8 mouse cellular contexts compared by ENCODE assay signal in genomic region chr7:121975031-121975430, GRCm38 (mm10). TPM values are rescaled to one million over a fixed set of nuclear protein-coding genes. Genes with fewer than 3 reads are reported as not detected.
A peak's percentile ranks its signal among the peaks of the same experiment; 100 is the strongest.
DNase-seq lines count a peak whose midpoint lies in the region; ATAC-seq and TF ChIP-seq lines count a peak whose summit lies in the region.
"Had no signal": no experiment of that assay in that cellular context is flagged by ENCODE, and none has a peak within 500 bp of the region (broad histone marks: within the 10 kb centered on the region; RNA-seq: fewer than 3 reads in every experiment).

No protein-coding gene starts in this region.

- DNase-seq in layer of hippocampus, adult 2 months (ENCODE audit: low spot score in 2 of 2) = peak in 1 of 2 experiments; percentile 55
- DNase-seq in layer of hippocampus, adult 8-10 months (ENCODE audit: low spot score in 2 of 2) = no peak
- DNase-seq in G1E (ENCODE audit: low spot score) = no peak
- peak; percentile 75 for DNase-seq in brain, adult 2 months (ENCODE audit: low read depth, low spot score)
- DNase-seq in forelimb bud, embryonic 11.5 days (ENCODE audit: low read depth, low spot score) = peak; percentile 49
- DNase-seq in liver, embryonic 11.5 days (ENCODE audit: low spot score) = no peak
- peak; percentile 58 to 67 for DNase-seq in right cerebral cortex, adult 2 months (ENCODE audit: low spot score in 2 of 2)

- peak; percentile 42; the same call in 1 of the 2 replicates for ATAC-seq in G1E (ENCODE audit: extremely low read depth, insufficient number of reproducible peaks, low FRiP score, poor library complexity, severe bottlenecking)
- 0 out of 2 replicates have a peak, but pooled peaks have one; percentile 32 for ATAC-seq in liver, embryonic 11.5 days (replicated peaks; ENCODE audit: low FRiP score)

- peaks cover 18% of the 10 kb centered on the region for H3K4me1 ChIP-seq in G1E (ENCODE audit: insufficient read depth, low read depth, low read length)
- H3K4me1 ChIP-seq in liver, embryonic 11.5 days (replicated peaks; ENCODE audit: control insufficient read depth, insufficient read depth, low read length) = 0 out of 2 replicates have a peak, but pooled peaks cover 3% of the 10 kb centered on the region

- no peak overlapping the region for H3K4me3 ChIP-seq in layer of hippocampus, adult 2 months
- no peak overlapping the region for H3K4me3 ChIP-seq in G1E (ENCODE audit: low read depth, low read length)
- no peak overlapping the region for H3K4me3 ChIP-seq in liver, embryonic 11.5 days (ENCODE audit: low read depth, low read length)
- H3K4me3 ChIP-seq: megakaryocyte, embryonic 14.5 days had no signal

- H3K27ac ChIP-seq in layer of hippocampus, adult 2 months = no peak overlapping the region
- no peak overlapping the region for H3K27ac ChIP-seq in liver, embryonic 11.5 days (ENCODE audit: low read depth, low read length)

- 53% methylated on average over 4 of the region's 4 CpGs for WGBS in liver, embryonic 11.5 days

- peak; percentile 83 for TF ChIP-seq CTCF in layer of hippocampus, adult 2 months (conservative IDR thresholded peaks at IDR 0.05)
- peak; percentile 64 for TF ChIP-seq CTCF in G1E (IDR thresholded peaks at IDR 0.05; ENCODE audit: low read depth, low read length)

- H3K4me2 ChIP-seq in liver, embryonic 11.5 days = no peak overlapping the region

- H3K9me3 ChIP-seq in G1E (replicated peaks) = no peaks in the 10 kb centered on the region
- no peaks in the 10 kb centered on the region for H3K9me3 ChIP-seq in liver, embryonic 11.5 days (ENCODE audit: control insufficient read depth, low read length)
- H3K9me3 ChIP-seq: megakaryocyte, embryonic 14.5 days had no signal

- H3K36me3 ChIP-seq in G1E (replicated peaks) = peaks cover 95% of the 10 kb centered on the region
- H3K36me3 ChIP-seq in liver, embryonic 11.5 days (ENCODE audit: control insufficient read depth, insufficient read depth, low read length) = peaks cover 6% of the 10 kb centered on the region

- H3K27me3 ChIP-seq in G1E (ENCODE audit: insufficient read depth, low read length) = no peaks in the 10 kb centered on the region
- H3K27me3 ChIP-seq in liver, embryonic 11.5 days (replicated peaks; ENCODE audit: control insufficient read depth, insufficient read depth, low read length) = no peaks in the 10 kb centered on the region
- H3K27me3 ChIP-seq: megakaryocyte, embryonic 14.5 days had no signal

- no peak overlapping the region for H3K9ac ChIP-seq in liver, embryonic 11.5 days (ENCODE audit: low read depth, low read length)

RNA-seq across cellular contexts. Expression of gene Cog7, which starts 6.5 kb away (rescaled TPM):
- total RNA-seq in layer of hippocampus, adult 2 months (2021) = 10 to 100 TPM; 41.6 to 44.3 TPM
- 10 to 100 TPM; 41.5 to 47.1 (median 43.7) TPM for total RNA-seq in layer of hippocampus, adult 8-10 months (2022)
- total RNA-seq in G1E (2014; fragmentation: Nextera tagmentation) (26.2 and 32.7 TPM in 2 replicates), G1E (2017) (19.3 and 20.5 TPM in 2 replicates)
- polyA plus RNA-seq in G1E (2012) = 9.0 and 9.2 TPM in 2 replicates
- polyA plus RNA-seq in liver, embryonic 11.5 days (2014; fragmentation: Nextera tagmentation; extraction: Ambion mirVana) = 20.7 and 21.6 TPM in 2 replicates

RNA-seq across cellular contexts. Expression of gene Gga2, which starts 46.0 kb away (rescaled TPM):
- 10 to 100 TPM; 29.9 to 32.5 TPM for total RNA-seq in layer of hippocampus, adult 2 months (2021)
- 10 to 100 TPM; 30.5 to 42.7 (median 33.3) TPM for total RNA-seq in layer of hippocampus, adult 8-10 months (2022)
- total RNA-seq in G1E (2014; fragmentation: Nextera tagmentation) = 174 and 198 TPM in 2 replicates
- total RNA-seq in G1E (2017) = 314 and 315 TPM in 2 replicates
- polyA plus RNA-seq in G1E (2012) = 299 and 333 TPM in 2 replicates
- polyA plus RNA-seq in liver, embryonic 11.5 days (2014; fragmentation: Nextera tagmentation; extraction: Ambion mirVana) = 69.4 and 87.7 TPM in 2 replicates

Comparison
In these comparisons a context has a peak if more than half of its experiments do, and no peak if none do; other contexts are left out.
1. DNase-seq: peak in brain, adult 2 months (single experiment), forelimb bud, embryonic 11.5 days (single experiment) and right cerebral cortex, adult 2 months (2 of 2); none in layer of hippocampus, adult 8-10 months (0 of 2), G1E (single experiment) and liver, embryonic 11.5 days (single experiment).